Mouse (Mus musculus) cerebellum, postnatal 25 days (tissue): Measurements from ENCODE around the gene Mrvi1.

Source experiments
- DNase-seq, 2 experiments: peaks; one replicate each; pipeline ENCODE4 v3.0.0; 2021; ENCODE audit warnings: mixed read lengths in 2 of 2

The Mrvi1 gene

GRCm38 (mm10) chr7:110982053-110982705 lies at the start of gene Mrvi1:
TSS of gene Mrvi1 (minus strand) at chr7:110982461.
- peak in 1 of 2 experiments; percentile 29 for DNase-seq

GRCm38 (mm10) chr7:111029046-111029553 lies 46.8 kb upstream of the Mrvi1 start:
- no peak for DNase-seq

DNA sequence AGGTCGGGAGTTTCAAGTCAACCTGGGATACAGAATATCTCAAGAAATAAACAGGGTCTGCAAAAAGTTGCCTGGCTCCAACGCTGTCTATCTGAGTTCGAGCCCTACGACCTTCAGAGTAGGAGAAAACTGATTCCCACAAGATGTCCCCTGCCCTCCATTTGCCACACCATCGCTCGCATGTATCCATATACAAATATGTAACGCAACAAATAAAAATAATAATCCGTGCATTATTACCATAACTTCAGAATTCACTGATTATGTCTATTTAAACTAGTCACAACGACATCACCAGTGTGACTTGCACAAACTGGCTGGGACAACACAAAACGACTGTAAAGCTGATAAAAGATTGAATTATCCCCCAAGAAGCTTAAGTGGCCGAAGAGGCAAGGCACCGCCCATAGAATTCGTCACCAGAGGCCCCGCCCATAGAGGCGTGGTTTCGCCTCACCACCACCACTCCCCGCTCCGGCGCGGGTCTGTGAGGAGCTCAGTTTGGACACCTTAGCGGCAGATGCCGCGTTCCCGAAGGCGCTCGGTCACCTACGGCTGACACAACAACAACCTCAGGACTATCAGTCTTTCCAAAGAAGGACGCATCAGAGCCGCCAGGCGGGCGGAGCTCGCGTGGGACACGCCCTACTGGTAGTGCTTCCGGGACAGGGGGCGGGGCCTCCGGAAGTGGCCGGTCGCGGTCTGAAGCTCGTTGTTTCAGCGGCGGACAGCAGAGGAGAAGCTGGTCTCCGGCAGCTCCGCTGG lies 46.2 kb upstream of the Mrvi1 start, which contains the start of gene Ctr9:
Gene Ctr9 (plus strand): TSS at position 671 of the 765 bp plus-strand sequence.
- peak; percentile 96 to 97 for DNase-seq

- no peak for DNase-seq
These were observed 42.7 kb upstream of the Mrvi1 start for GRCm38 (mm10) chr7:111024912-111025311.

GRCm38 (mm10) chr7:111024068-111024594 lies 41.9 kb upstream of the Mrvi1 start:
- DNase-seq: peak; percentile 11 to 21

DNA sequence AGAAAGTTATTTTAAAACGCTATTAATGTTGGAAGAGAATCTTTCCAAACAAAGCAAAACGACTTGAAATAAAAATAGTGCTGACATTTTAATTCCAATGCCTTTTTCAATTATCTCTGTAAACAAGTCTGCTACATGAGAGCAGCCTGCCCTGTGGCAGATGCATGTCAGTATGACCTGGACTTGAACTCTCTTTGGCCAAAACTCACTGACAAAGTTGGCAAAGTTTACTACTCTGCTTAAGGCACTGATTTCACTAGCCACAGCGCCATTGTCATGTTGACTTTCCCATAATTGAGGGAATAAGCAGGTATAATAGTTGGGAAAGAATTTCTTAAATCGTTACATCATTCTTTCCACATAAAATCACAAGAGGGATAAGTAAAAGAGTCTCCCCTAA lies 38.6 kb upstream of the Mrvi1 start:
- DNase-seq: no peak

- DNase-seq: no peak
These were observed 34.7 kb upstream of the Mrvi1 start for GRCm38 (mm10) chr7:111016921-111017320.

DNA sequence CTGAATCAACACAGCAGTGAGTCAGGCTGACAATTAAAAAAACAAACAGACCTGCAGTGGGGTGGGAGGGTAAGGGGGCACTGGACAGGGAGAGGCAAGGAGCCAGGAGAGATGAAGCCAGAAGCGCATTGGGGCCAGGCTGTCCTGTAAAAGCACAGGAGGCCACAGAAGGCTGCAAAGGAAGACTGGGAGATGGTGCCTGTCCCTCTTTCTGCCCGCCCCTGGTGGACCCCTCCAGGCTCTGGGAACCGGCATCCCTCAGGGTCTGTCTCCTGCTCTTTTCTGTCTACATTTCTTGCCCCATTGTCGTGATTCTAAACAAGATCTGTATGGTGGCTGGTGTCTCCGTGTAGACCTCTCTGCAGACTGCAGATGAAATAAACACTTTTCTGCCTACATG lies 33.5 kb upstream of the Mrvi1 start:
- no peak for DNase-seq

- DNase-seq: peak; percentile 65 to 86
These were observed 32.6 kb upstream of the Mrvi1 start for GRCm38 (mm10) chr7:111014893-111015292.

GRCm38 (mm10) chr7:111014039-111014605 lies 31.9 kb upstream of the Mrvi1 start:
- no peak for DNase-seq

DNA sequence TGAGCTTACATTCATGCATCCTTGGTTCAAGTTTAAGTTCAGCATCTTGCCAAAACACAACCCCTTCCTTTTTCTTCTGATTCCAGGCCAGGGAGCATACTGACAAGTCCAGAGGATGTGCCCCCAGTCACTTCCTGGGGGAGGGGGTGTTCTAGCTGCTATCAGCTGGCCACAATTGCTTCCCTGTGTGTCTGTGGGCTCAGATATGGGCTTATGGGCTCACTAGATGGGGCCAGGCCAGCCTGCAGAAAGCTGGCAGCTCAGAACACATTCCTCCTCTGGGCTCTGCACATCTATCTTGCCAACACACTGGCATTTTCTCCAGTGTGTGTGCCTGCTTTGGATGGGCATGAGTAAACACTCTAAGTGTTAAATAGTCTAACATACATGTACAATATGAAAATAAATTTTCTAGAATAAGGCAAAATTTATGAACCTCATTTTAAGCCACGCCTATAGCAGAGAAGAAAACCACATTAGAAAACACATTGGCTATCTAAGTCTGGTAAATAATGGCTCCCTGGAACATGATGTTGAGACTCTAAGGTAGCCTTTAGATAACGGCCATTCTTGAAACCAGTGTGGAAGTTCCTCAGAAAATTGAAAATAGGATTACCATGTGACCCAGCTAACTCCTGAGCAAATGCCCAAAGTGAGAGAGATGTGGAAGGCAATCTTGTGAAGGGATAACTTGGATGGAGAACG lies 22.0 kb upstream of the Mrvi1 start:
- DNase-seq: no peak

GRCm38 (mm10) chr7:110998887-110999827 lies 16.9 kb upstream of the Mrvi1 start:
- no peak for DNase-seq

- DNase-seq: no peak
These were observed 8.9 kb upstream of the Mrvi1 start for GRCm38 (mm10) chr7:110991221-110991494.

- DNase-seq: no peak
These were observed 8.3 kb upstream of the Mrvi1 start for GRCm38 (mm10) chr7:110990356-110991220.

GRCm38 (mm10) chr7:110989286-110989879 lies 7.1 kb upstream of the Mrvi1 start:
- DNase-seq: no peak

- no peak for DNase-seq
These were observed 5.8 kb upstream of the Mrvi1 start for GRCm38 (mm10) chr7:110988081-110988480.

- no peak for DNase-seq
These were observed 3.5 kb upstream of the Mrvi1 start for GRCm38 (mm10) chr7:110985581-110986265.

GRCm38 (mm10) chr7:110983621-110984020 lies 1.4 kb upstream of the Mrvi1 start:
- DNase-seq: no peak

DNA sequence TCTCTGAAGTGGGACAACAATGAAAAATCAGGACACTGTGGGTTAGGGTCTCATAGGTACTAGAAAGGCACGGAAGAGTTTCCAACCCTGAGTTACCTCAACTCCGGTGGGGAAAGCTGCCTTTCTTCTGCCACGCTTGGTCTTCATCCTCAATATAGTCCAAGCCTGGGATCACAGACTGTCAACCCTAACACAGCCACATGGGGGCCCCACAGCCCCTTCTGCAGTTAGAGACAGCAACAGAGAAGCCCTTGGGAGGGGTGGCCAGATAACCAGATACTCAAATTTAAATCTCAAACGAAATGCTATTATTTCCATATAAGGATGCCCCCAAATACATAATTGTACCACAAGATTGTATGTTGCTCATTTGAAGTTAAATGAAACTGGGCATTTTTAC lies 503 bp upstream of the Mrvi1 start:
- peak in 1 of 2 experiments; percentile 33 for DNase-seq

- DNase-seq: no peak
These were observed 1.2 kb downstream of the Mrvi1 start for GRCm38 (mm10) chr7:110981036-110981435.
